Mouse (Mus musculus): ENCODE results near the gene Sftpa1. TPM values are rescaled to one million over a fixed set of nuclear protein-coding genes. Genes with fewer than 3 reads are reported as not detected.

Sftpa1 gene
- total RNA-seq, 2 experiments from 2014 or later, result not detected

- intact Hi-C loops (cut with DNase I), result no loop called here
- no peak for DNase-seq
These were observed 28.5 kb downstream of the Sftpa1 start for GRCm38 (mm10) chr14:41160076-41160475.

- intact Hi-C loops (cut with DNase I), result no loop called here
These were observed 29.2 kb downstream of the Sftpa1 start for GRCm38 (mm10) chr14:41160743-41161142.

GRCm38 (mm10) chr14:41162663-41163062 is 31.1 kb downstream of the Sftpa1 start:
- DNase-seq, result no peak
- intact Hi-C loops (cut with DNase I), result no loop called here

More at GRCm38 (mm10) chr14:41160743-41161142, 29.2 kb downstream of the Sftpa1 start:
- no peak for DNase-seq

- DNase-seq, result no peak
- intact Hi-C loops (cut with DNase I), result no loop called here
These were observed 35.7 kb downstream of the Sftpa1 start for GRCm38 (mm10) chr14:41167278-41167677.

GRCm38 (mm10) chr14:41168567-41168966 is 37.0 kb downstream of the Sftpa1 start:
- intact Hi-C loops (cut with DNase I), result no loop called here
- no peak for DNase-seq

- no peak for DNase-seq
- intact Hi-C loops (cut with DNase I), result no loop called here
These were observed 38.9 kb downstream of the Sftpa1 start for GRCm38 (mm10) chr14:41170514-41170913.

GRCm38 (mm10) chr14:41174802-41175201 is 43.2 kb downstream of the Sftpa1 start:
- intact Hi-C loops (cut with DNase I), result no loop called here
- DNase-seq, result no peak

- no peak for DNase-seq
- intact Hi-C loops (cut with DNase I), result no loop called here
These were observed 53.7 kb downstream of the Sftpa1 start, which contains the start of gene Sftpd for GRCm38 (mm10) chr14:41185059-41185821. Gene Sftpd (minus strand): TSS chr14:41185149.

Other genes with a start within 250 kb of the Sftpa1 start
- under 1 TPM; 0.33 to 0.44 TPM for gene Sh2d4b, start 238.5 kb upstream of the Sftpa1 start, total RNA-seq (2021)
- 10 to 100 TPM; 11.5 to 12.1 TPM for gene Tspan14, start 165.0 kb upstream of the Sftpa1 start, total RNA-seq (2021)
- gene Fam213a, start 118.0 kb upstream of the Sftpa1 start, total RNA-seq (2021), result 10 to 100 TPM; 13.1 to 19.1 TPM
- gene Dydc2, start 62.6 kb upstream of the Sftpa1 start, total RNA-seq (2021), result not detected
- gene Dydc1, start 58.9 kb upstream of the Sftpa1 start, total RNA-seq (2021), result not detected
- gene Mat1a, start 26.7 kb upstream of the Sftpa1 start, total RNA-seq (2021), result under 1 TPM in 1 of 2 experiments, not detected in 1; 0.36 TPM
- gene Mbl1, start 19.7 kb downstream of the Sftpa1 start, total RNA-seq (2021), result not detected
- gene Sftpd, start 53.4 kb downstream of the Sftpa1 start, total RNA-seq (2021), result not detected
- gene Gm2832, start 147.0 kb downstream of the Sftpa1 start, total RNA-seq (2021), result not detected
- not detected for gene Gm5798, start 216.8 kb downstream of the Sftpa1 start, total RNA-seq (2021)